Mouse (Mus musculus) kidney, adult 2 months (tissue): ENCODE measurements around the gene Nptx1. TPM values are rescaled to one million over a fixed set of nuclear protein-coding genes. Genes with fewer than 3 reads are reported as not detected.
A peak's percentile ranks its signal among the peaks of the same experiment; 100 is the strongest.

Source experiments
- DNase-seq: peaks from one replicate; pipeline ENCODE4 v3.0.0; 2021
- H3K27ac ChIP-seq: fragments of 200-500 bp; 2 replicates; pipeline ENCODE4 v1.5.1; 2012; ENCODE audit warnings: low read depth, low read length, control low read depth, inconsistent platforms; ENCODE audit not compliant: insufficient read depth
- H3K27me3 ChIP-seq: fragments of 200-500 bp; replicated peaks from 2 replicates; pipeline ENCODE4 v1.6.1; 2012; ENCODE audit warnings: mild to moderate bottlenecking, moderate library complexity, low read length, inconsistent platforms; ENCODE audit not compliant: control insufficient read depth, insufficient read depth
- H3K36me3 ChIP-seq: fragments of 200-500 bp; 2 replicates; pipeline ENCODE4 v1.6.1; 2012; ENCODE audit warnings: mild to moderate bottlenecking, moderate library complexity, low read length, inconsistent platforms; ENCODE audit not compliant: control insufficient read depth, insufficient read depth
- H3K4me1 ChIP-seq: fragments of 200-500 bp; 2 replicates; pipeline ENCODE4 v1.6.1; 2011; ENCODE audit warnings: low read length; ENCODE audit not compliant: control insufficient read depth, insufficient read depth
- H3K4me3 ChIP-seq: fragments of 200-500 bp; 2 replicates; pipeline ENCODE4 v1.5.1; 2011; ENCODE audit warnings: mild to moderate bottlenecking, low read depth, low read length, control low read depth; ENCODE audit not compliant: insufficient read depth
- CTCF ChIP-seq: fragments of 200-500 bp; conservative IDR thresholded peaks from 2 replicates; pipeline ENCODE4 v1.5.1; 2011; ENCODE audit warnings: low read depth, mild to moderate bottlenecking, control low read depth, low read length, moderate library complexity, mixed read lengths; ENCODE audit not compliant: insufficient read depth, insufficient read length
- POLR2A ChIP-seq: fragments of 200-500 bp; IDR thresholded peaks from one replicate; pipeline ENCODE4 v1.6.1; 2011; ENCODE audit warnings: low read depth, low read length, control low read depth
- WGBS: fragments of 180-500 bp; shearing (Covaris S2); methylation state at CpG from one replicate; pipeline ENCODE4 v1.1.7; 2018; 5-methylcytosine and 5-hydroxymethylcytosine counted together
- polyA plus RNA-seq: library from polyadenylated mRNA; depleted of rRNA; stranded (reverse); fragments of >200 nt; gene quantifications from 2 replicates; pipeline ENCODE4 v1.2.3, GENCODE M21; 2012

The Nptx1 gene
- polyA plus RNA-seq, 1 experiment: 0.08 TPM

GRCm38 (mm10) chr11:119545741-119546495, 1.6 kb downstream of the Nptx1 start:
- no peaks in the 10 kb centered on the region for H3K36me3 ChIP-seq
- H3K27ac ChIP-seq: no peak overlapping the region
- WGBS: 9% methylated on average over 10 of the region's 10 CpGs
- peaks cover 6% of the 10 kb centered on the region for H3K27me3 ChIP-seq
- DNase-seq: no peak
- no peak for TF ChIP-seq CTCF
- no peak for TF ChIP-seq POLR2A
- H3K4me3 ChIP-seq: no peak overlapping the region
- H3K4me1 ChIP-seq: no peaks in the 10 kb centered on the region

DNA sequence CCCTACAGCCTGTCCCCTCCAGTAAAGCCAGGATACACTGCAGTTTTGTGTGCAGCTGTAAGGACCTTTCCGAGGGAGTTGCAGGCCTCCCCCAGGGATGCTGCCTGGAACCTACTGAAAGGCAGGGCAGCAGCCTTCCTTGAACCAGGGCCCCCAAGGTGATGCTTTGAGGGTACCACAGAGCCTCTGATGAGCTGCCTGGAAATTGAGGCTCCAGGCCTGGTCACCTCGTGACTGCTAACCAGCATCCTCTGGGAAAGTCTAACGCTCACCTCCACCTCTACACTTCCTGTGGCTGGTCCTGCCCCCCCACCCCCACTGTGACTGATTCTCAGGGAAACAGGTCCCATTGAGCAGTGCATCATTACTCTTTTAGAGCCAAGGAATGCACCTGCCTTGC, 2.3 kb downstream of the Nptx1 start:
- Histone ChIP-seq H3K27ac (no peak overlapping the region), H3K4me1 (no peaks in the 10 kb centered on the region), H3K27me3 (peaks cover 6% of the 10 kb centered on the region), H3K4me3 (no peak overlapping the region), H3K36me3 (no peaks in the 10 kb centered on the region)
- DNase-seq: no peak
- 53% methylated on average over 3 of the region's 3 CpGs for WGBS
- no peak for TF ChIP-seq POLR2A
- TF ChIP-seq CTCF: no peak

- WGBS: 86% methylated on average over 15 of the region's 15 CpGs
- H3K36me3 ChIP-seq: no peaks in the 10 kb centered on the region
- peaks cover 6% of the 10 kb centered on the region for H3K27me3 ChIP-seq
- H3K4me1 ChIP-seq: no peaks in the 10 kb centered on the region
- H3K27ac ChIP-seq: no peak overlapping the region
- no peak for TF ChIP-seq CTCF
- TF ChIP-seq POLR2A: no peak
- DNase-seq: no peak
- no peak overlapping the region for H3K4me3 ChIP-seq
Measured at GRCm38 (mm10) chr11:119544518-119545105, 2.9 kb downstream of the Nptx1 start.

DNA sequence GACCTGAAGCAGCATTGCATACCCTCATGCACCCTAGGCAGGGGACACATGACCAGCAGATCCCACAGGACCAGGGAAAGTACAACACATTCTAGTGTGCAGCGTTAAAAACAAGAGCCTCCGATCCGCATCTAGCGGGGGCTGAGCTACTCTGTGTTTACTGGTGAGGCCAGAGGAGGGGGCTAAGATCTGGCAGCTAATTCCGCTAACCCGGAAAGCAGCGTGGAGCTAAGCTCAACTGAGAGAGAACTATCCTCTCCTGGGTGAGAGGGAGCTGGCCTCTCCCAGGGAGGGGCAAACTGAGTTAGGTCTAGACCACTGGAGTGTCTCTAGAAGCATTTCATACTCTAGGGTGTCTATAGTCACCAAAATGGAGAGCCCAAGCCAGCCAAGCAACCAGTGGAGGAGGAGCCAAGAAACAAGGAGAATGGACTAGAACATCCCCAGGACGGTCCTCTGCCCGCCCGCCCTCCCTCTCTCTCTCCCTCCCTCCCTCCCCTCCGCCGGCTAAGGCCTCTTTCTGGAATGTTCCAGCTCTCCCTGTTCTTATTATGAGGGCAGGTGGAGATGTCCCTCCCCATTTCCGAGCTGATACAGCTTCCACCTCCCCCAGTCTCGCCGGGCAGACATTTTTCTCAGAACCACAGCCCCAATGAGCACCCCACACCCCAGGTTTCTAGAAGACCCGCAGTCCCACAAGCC, 3.6 kb downstream of the Nptx1 start:
- no peaks in the 10 kb centered on the region for H3K4me1 ChIP-seq
- TF ChIP-seq CTCF: no peak
- no peak for TF ChIP-seq POLR2A
- DNase-seq: no peak
- no peaks in the 10 kb centered on the region for H3K36me3 ChIP-seq
- H3K4me3 ChIP-seq: no peak overlapping the region
- H3K27ac ChIP-seq: no peak overlapping the region
- 65% methylated on average over 16 of the region's 16 CpGs for whole genome bisulfite sequencing
- H3K27me3 ChIP-seq: peaks cover 6% of the 10 kb centered on the region

- Histone ChIP-seq H3K27me3 (peaks cover 4% of the 10 kb centered on the region), H3K27ac (no peak overlapping the region), H3K4me1 (no peaks in the 10 kb centered on the region), H3K4me3 (no peak overlapping the region), H3K36me3 (no peaks in the 10 kb centered on the region)
- WGBS: 72% methylated on average over 5 of the region's 5 CpGs
- no peak for TF ChIP-seq CTCF
- DNase-seq: no peak
Measured at GRCm38 (mm10) chr11:119542886-119543285, 4.7 kb downstream of the Nptx1 start.

DNA sequence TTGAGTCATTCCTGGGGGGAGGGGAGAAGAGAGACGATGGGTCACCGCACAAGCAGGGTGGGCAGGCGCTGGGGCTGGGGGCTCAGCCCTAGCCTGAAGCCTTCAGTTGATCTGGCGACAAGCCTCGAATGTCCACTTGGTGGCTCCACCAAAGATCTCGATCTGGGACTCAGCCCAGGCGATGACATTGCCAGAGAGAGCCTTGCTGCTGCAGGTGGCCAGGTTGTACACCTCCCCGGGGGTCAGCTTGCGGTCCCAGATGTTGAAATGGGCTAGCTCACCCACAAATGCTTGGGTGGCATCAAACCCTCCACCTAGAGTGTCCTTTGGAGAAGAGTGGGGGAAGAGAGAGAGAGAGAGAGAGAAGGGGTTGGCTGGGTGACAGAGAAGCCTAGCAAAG, 5.2 kb downstream of the Nptx1 start:
- no peak for DNase-seq
- 50% methylated on average over 9 of the region's 9 CpGs for WGBS
- Histone ChIP-seq H3K4me1 (no peaks in the 10 kb centered on the region), H3K27ac (no peak overlapping the region), H3K4me3 (no peak overlapping the region), H3K27me3 (peaks cover 1% of the 10 kb centered on the region; the same call in 1 of the 2 replicates), H3K36me3 (no peaks in the 10 kb centered on the region)
- TF ChIP-seq POLR2A (no peak), CTCF (peak; percentile 27; the same call in 1 of the 2 replicates)

DNA sequence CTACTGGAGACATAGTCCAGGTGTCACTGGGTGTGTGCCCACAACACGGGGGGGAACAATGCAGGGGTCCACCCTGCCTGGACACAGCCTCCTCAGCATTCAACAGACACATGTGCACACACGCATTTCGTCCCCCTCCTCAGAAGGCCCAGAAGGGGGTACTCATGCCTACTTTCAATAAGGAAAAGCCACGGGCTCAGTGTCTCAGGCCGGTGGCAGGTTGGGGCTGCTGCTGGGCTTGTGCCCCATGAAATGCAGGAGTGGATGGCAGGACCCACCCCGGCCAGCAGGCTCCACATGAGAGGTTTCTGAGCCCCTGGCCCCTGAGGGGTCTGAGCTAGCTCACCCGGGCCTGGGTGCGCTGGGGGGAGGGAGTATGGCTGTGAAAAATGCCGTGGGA, 6.5 kb downstream of the Nptx1 start:
- Histone ChIP-seq H3K4me3 (no peak overlapping the region), H3K27ac (no peak overlapping the region), H3K36me3 (no peaks in the 10 kb centered on the region), H3K4me1 (no peaks in the 10 kb centered on the region), H3K27me3 (no peaks in the 10 kb centered on the region)
- no peak for TF ChIP-seq POLR2A
- no peak for TF ChIP-seq CTCF
- 76% methylated on average over 9 of the region's 9 CpGs for WGBS
- DNase-seq: no peak
